Mouse (Mus musculus): Measurements from ENCODE around the gene Gm4737.
"Not testable (repeated sequence)": the region's sequence is repeated elsewhere in the genome, so short reads cannot be mapped to it uniquely, and the experiment has no call there.

The Gm4737 gene

GRCm38 (mm10) chr16:46154832-46155231, at the start of gene Gm4737:
Gene Gm4737, minus strand, starts transcription at chr16:46155077.
- not testable (repeated sequence) for H3K27me3 ChIP-seq (ENCODE audit: control insufficient read depth, insufficient read depth, low read length, poor library complexity, severe bottlenecking); DNase-seq (ENCODE audit: low read depth, low spot score); H3K36me3 ChIP-seq (ENCODE audit: control insufficient read depth, insufficient read depth, low read length, poor library complexity, severe bottlenecking)

GRCm38 (mm10) chr16:46195792-46196191, 40.9 kb upstream of the Gm4737 start:
- DNase-seq (ENCODE audit: low read depth, low spot score): no peak
- H3K36me3 ChIP-seq (ENCODE audit: control insufficient read depth, insufficient read depth, low read length, poor library complexity, severe bottlenecking): no peaks in the 10 kb centered on the region
- no peaks in the 10 kb centered on the region for H3K27me3 ChIP-seq (ENCODE audit: control insufficient read depth, insufficient read depth, low read length, poor library complexity, severe bottlenecking)

GRCm38 (mm10) chr16:46183096-46183495, 28.2 kb upstream of the Gm4737 start:
- Histone ChIP-seq H3K27me3 (ENCODE audit: control insufficient read depth, insufficient read depth, low read length, poor library complexity, severe bottlenecking) (no peaks in the 10 kb centered on the region), H3K36me3 (ENCODE audit: control insufficient read depth, insufficient read depth, low read length, poor library complexity, severe bottlenecking) (no peaks in the 10 kb centered on the region)
- no peak for DNase-seq (ENCODE audit: low read depth, low spot score)

- no peak for DNase-seq (ENCODE audit: low read depth, low spot score)
- Histone ChIP-seq H3K36me3 (ENCODE audit: control insufficient read depth, insufficient read depth, low read length, poor library complexity, severe bottlenecking) (no peaks in the 10 kb centered on the region), H3K27me3 (ENCODE audit: control insufficient read depth, insufficient read depth, low read length, poor library complexity, severe bottlenecking) (no peaks in the 10 kb centered on the region)
These were observed 23.4 kb upstream of the Gm4737 start for GRCm38 (mm10) chr16:46178121-46178801.

- no peak for DNase-seq (ENCODE audit: low read depth, low spot score)
- Histone ChIP-seq H3K36me3 (ENCODE audit: control insufficient read depth, insufficient read depth, low read length, poor library complexity, severe bottlenecking) (no peaks in the 10 kb centered on the region), H3K27me3 (ENCODE audit: control insufficient read depth, insufficient read depth, low read length, poor library complexity, severe bottlenecking) (no peaks in the 10 kb centered on the region)
These were observed 18.2 kb upstream of the Gm4737 start for GRCm38 (mm10) chr16:46173039-46173438.

GRCm38 (mm10) chr16:46166971-46167370, 12.1 kb upstream of the Gm4737 start:
- Histone ChIP-seq H3K27me3 (ENCODE audit: control insufficient read depth, insufficient read depth, low read length, poor library complexity, severe bottlenecking) (no peaks in the 10 kb centered on the region), H3K36me3 (ENCODE audit: control insufficient read depth, insufficient read depth, low read length, poor library complexity, severe bottlenecking) (no peaks in the 10 kb centered on the region)
- no peak for DNase-seq (ENCODE audit: low read depth, low spot score)

- no peak for DNase-seq (ENCODE audit: low read depth, low spot score)
- no peaks in the 10 kb centered on the region for H3K27me3 ChIP-seq (ENCODE audit: control insufficient read depth, insufficient read depth, low read length, poor library complexity, severe bottlenecking)
- H3K36me3 ChIP-seq (ENCODE audit: control insufficient read depth, insufficient read depth, low read length, poor library complexity, severe bottlenecking): no peaks in the 10 kb centered on the region
These were observed 10.4 kb upstream of the Gm4737 start for GRCm38 (mm10) chr16:46165305-46165704.

- H3K36me3 ChIP-seq (ENCODE audit: control insufficient read depth, insufficient read depth, low read length, poor library complexity, severe bottlenecking): no peaks in the 10 kb centered on the region
- DNase-seq (ENCODE audit: low read depth, low spot score): no peak
- H3K27me3 ChIP-seq (ENCODE audit: control insufficient read depth, insufficient read depth, low read length, poor library complexity, severe bottlenecking): no peaks in the 10 kb centered on the region
These were observed 3.7 kb downstream of the Gm4737 start for GRCm38 (mm10) chr16:46151141-46151540.

GRCm38 (mm10) chr16:46148661-46149341, 6.1 kb downstream of the Gm4737 start:
- H3K36me3 ChIP-seq (ENCODE audit: control insufficient read depth, insufficient read depth, low read length, poor library complexity, severe bottlenecking): no peaks in the 10 kb centered on the region
- DNase-seq (ENCODE audit: low read depth, low spot score): no peak
- no peaks in the 10 kb centered on the region for H3K27me3 ChIP-seq (ENCODE audit: control insufficient read depth, insufficient read depth, low read length, poor library complexity, severe bottlenecking)

GRCm38 (mm10) chr16:46146962-46147361, 7.9 kb downstream of the Gm4737 start:
- DNase-seq (ENCODE audit: low read depth, low spot score): no peak
- Histone ChIP-seq H3K36me3 (ENCODE audit: control insufficient read depth, insufficient read depth, low read length, poor library complexity, severe bottlenecking) (no peaks in the 10 kb centered on the region), H3K27me3 (ENCODE audit: control insufficient read depth, insufficient read depth, low read length, poor library complexity, severe bottlenecking) (no peaks in the 10 kb centered on the region)

- H3K36me3 ChIP-seq (ENCODE audit: control insufficient read depth, insufficient read depth, low read length, poor library complexity, severe bottlenecking): no peaks in the 10 kb centered on the region
- no peak for DNase-seq (ENCODE audit: low read depth, low spot score)
- H3K27me3 ChIP-seq (ENCODE audit: control insufficient read depth, insufficient read depth, low read length, poor library complexity, severe bottlenecking): no peaks in the 10 kb centered on the region
These were observed 32.6 kb downstream of the Gm4737 start for GRCm38 (mm10) chr16:46122238-46122637.

- no peak for DNase-seq (ENCODE audit: low read depth, low spot score)
- H3K36me3 ChIP-seq (ENCODE audit: control insufficient read depth, insufficient read depth, low read length, poor library complexity, severe bottlenecking): no peaks in the 10 kb centered on the region
- no peaks in the 10 kb centered on the region for H3K27me3 ChIP-seq (ENCODE audit: control insufficient read depth, insufficient read depth, low read length, poor library complexity, severe bottlenecking)
These were observed 33.5 kb downstream of the Gm4737 start for GRCm38 (mm10) chr16:46121420-46121819.

GRCm38 (mm10) chr16:46120607-46121006, 34.3 kb downstream of the Gm4737 start:
- Histone ChIP-seq H3K27me3 (ENCODE audit: control insufficient read depth, insufficient read depth, low read length, poor library complexity, severe bottlenecking) (no peaks in the 10 kb centered on the region), H3K36me3 (ENCODE audit: control insufficient read depth, insufficient read depth, low read length, poor library complexity, severe bottlenecking) (no peaks in the 10 kb centered on the region)
- no peak for DNase-seq (ENCODE audit: low read depth, low spot score)

- no peaks in the 10 kb centered on the region for H3K27me3 ChIP-seq (ENCODE audit: control insufficient read depth, insufficient read depth, low read length, poor library complexity, severe bottlenecking)
- no peaks in the 10 kb centered on the region for H3K36me3 ChIP-seq (ENCODE audit: control insufficient read depth, insufficient read depth, low read length, poor library complexity, severe bottlenecking)
- DNase-seq (ENCODE audit: low read depth, low spot score): peak; percentile 7
These were observed 34.9 kb downstream of the Gm4737 start, which contains the start of gene Cd96 for GRCm38 (mm10) chr16:46120020-46120419. Gene Cd96, minus strand, starts transcription at chr16:46120251.

- no peak for DNase-seq (ENCODE audit: low read depth, low spot score)
- Histone ChIP-seq H3K36me3 (ENCODE audit: control insufficient read depth, insufficient read depth, low read length, poor library complexity, severe bottlenecking) (no peaks in the 10 kb centered on the region), H3K27me3 (ENCODE audit: control insufficient read depth, insufficient read depth, low read length, poor library complexity, severe bottlenecking) (no peaks in the 10 kb centered on the region)
These were observed 37.2 kb downstream of the Gm4737 start for GRCm38 (mm10) chr16:46117645-46118044.

All from splenic B cell, adult 2 months (primary cell).